Mouse (Mus musculus) small intestine, adult 2 months (tissue): ENCODE measurements around the gene Adcy1. TPM values are rescaled to one million over a fixed set of nuclear protein-coding genes. Genes with fewer than 3 reads are reported as not detected.

Source experiments
- H3K27ac ChIP-seq: fragments of 200-500 bp; 2 replicates; pipeline ENCODE4 v1.5.1; 2012; ENCODE audit warnings: low read depth, low read length, control low read depth, inconsistent platforms; ENCODE audit not compliant: insufficient read depth
- H3K27me3 ChIP-seq: fragments of 200-500 bp; 2 replicates; pipeline ENCODE4 v1.6.1; 2012; ENCODE audit warnings: mild to moderate bottlenecking, moderate library complexity, low read length, inconsistent platforms; ENCODE audit not compliant: control insufficient read depth, insufficient read depth
- H3K36me3 ChIP-seq: fragments of 200-500 bp; 2 replicates; pipeline ENCODE4 v1.6.1; 2012; ENCODE audit warnings: mild to moderate bottlenecking, low read length, control low read depth, inconsistent platforms; ENCODE audit not compliant: control insufficient read depth, insufficient read depth
- H3K4me1 ChIP-seq: fragments of 200-500 bp; 2 replicates; pipeline ENCODE4 v1.6.1; 2012; ENCODE audit warnings: low read length, inconsistent platforms, mixed read lengths; ENCODE audit not compliant: control insufficient read depth, insufficient read depth, insufficient read length
- H3K4me3 ChIP-seq: fragments of 200-500 bp; 2 replicates; pipeline ENCODE4 v1.5.1; 2012; ENCODE audit warnings: low read depth, mild to moderate bottlenecking, control low read depth, inconsistent platforms, low read length, moderate library complexity
- CTCF ChIP-seq: fragments of 200-500 bp; IDR thresholded peaks from 2 replicates; pipeline ENCODE4 v1.5.1; 2012; ENCODE audit warnings: low read depth, mild to moderate bottlenecking, control low read depth, inconsistent platforms, low read length, moderate library complexity, mixed read lengths; ENCODE audit not compliant: insufficient replicate concordance, insufficient read length; ENCODE audit errors: extremely low read depth
- POLR2A ChIP-seq: fragments of 200-500 bp; IDR thresholded peaks from 2 replicates; pipeline ENCODE4 v1.6.1; 2012; ENCODE audit warnings: low read depth, mild to moderate bottlenecking, control low read depth, inconsistent platforms, low read length, moderate library complexity
- WGBS: fragments of 180-500 bp; shearing (Covaris S2); methylation state at CpG from one replicate; pipeline ENCODE4 v1.1.7; 2018; 5-methylcytosine and 5-hydroxymethylcytosine counted together
- polyA plus RNA-seq: library from polyadenylated mRNA; depleted of rRNA; stranded (reverse); fragments of >200 nt; gene quantifications from 2 replicates; pipeline ENCODE4 v1.2.3, GENCODE M21; 2012

Gene Adcy1
- polyA plus RNA-seq, 1 experiment = 0.34 TPM

- no peak for TF ChIP-seq POLR2A
- no peak for TF ChIP-seq CTCF
- Histone ChIP-seq H3K27me3 (no peaks in the 10 kb centered on the region), H3K36me3 (no peaks in the 10 kb centered on the region), H3K4me3 (no peak overlapping the region), H3K27ac (no peak overlapping the region), H3K4me1 (0 out of 2 replicates have a peak, but pooled peaks cover 2% of the 10 kb centered on the region)
- WGBS = 66% methylated on average over 4 of the region's 4 CpGs
These were observed 97.4 kb downstream of the Adcy1 start for GRCm38 (mm10) chr11:7160637-7161101.

GRCm38 (mm10) chr11:7161502-7162174 lies 98.3 kb downstream of the Adcy1 start:
- H3K36me3 ChIP-seq = no peaks in the 10 kb centered on the region
- H3K4me3 ChIP-seq = no peak overlapping the region
- 79% methylated on average over 8 of the region's 8 CpGs for WGBS
- TF ChIP-seq CTCF (peak; percentile 41; the same call in 1 of the 2 replicates), POLR2A (no peak)
- no peaks in the 10 kb centered on the region for H3K27me3 ChIP-seq
- no peak overlapping the region for H3K27ac ChIP-seq
- 0 out of 2 replicates have a peak, but pooled peaks cover 2% of the 10 kb centered on the region for H3K4me1 ChIP-seq

GRCm38 (mm10) chr11:7164416-7164815 lies 101.1 kb downstream of the Adcy1 start:
- Histone ChIP-seq H3K4me3 (no peak overlapping the region), H3K36me3 (no peaks in the 10 kb centered on the region), H3K4me1 (no peaks in the 10 kb centered on the region), H3K27me3 (no peaks in the 10 kb centered on the region), H3K27ac (no peak overlapping the region)
- TF ChIP-seq POLR2A (no peak), CTCF (no peak)
- WGBS = 68% methylated on average over 4 of the region's 4 CpGs

GRCm38 (mm10) chr11:7169645-7170044 lies 106.4 kb downstream of the Adcy1 start:
- TF ChIP-seq CTCF = no peak
- no peak for TF ChIP-seq POLR2A

GRCm38 (mm10) chr11:7173664-7174063 lies 110.4 kb downstream of the Adcy1 start:
- WGBS = 48% methylated on average over 6 of the region's 6 CpGs
- no peak for TF ChIP-seq CTCF
- no peak for TF ChIP-seq POLR2A
- Histone ChIP-seq H3K27ac (no peak overlapping the region), H3K27me3 (no peaks in the 10 kb centered on the region), H3K4me3 (no peak overlapping the region), H3K4me1 (no peaks in the 10 kb centered on the region), H3K36me3 (no peaks in the 10 kb centered on the region)

More at GRCm38 (mm10) chr11:7169645-7170044, 106.4 kb downstream of the Adcy1 start:
- Histone ChIP-seq H3K27ac (no peak overlapping the region), H3K36me3 (no peaks in the 10 kb centered on the region), H3K4me1 (no peaks in the 10 kb centered on the region), H3K4me3 (no peak overlapping the region), H3K27me3 (no peaks in the 10 kb centered on the region)
- WGBS = 85% methylated on average over 1 of the region's 1 CpGs

GRCm38 (mm10) chr11:7178724-7179123 lies 115.4 kb downstream of the Adcy1 start:
- H3K27me3 ChIP-seq = no peaks in the 10 kb centered on the region
- 46% methylated on average over 4 of the region's 4 CpGs for WGBS

GRCm38 (mm10) chr11:7179276-7179675 lies 116.0 kb downstream of the Adcy1 start:
- no peaks in the 10 kb centered on the region for H3K27me3 ChIP-seq
- no peak overlapping the region for H3K27ac ChIP-seq
- no peak for TF ChIP-seq CTCF
- TF ChIP-seq POLR2A = no peak
- H3K4me1 ChIP-seq = no peaks in the 10 kb centered on the region
- H3K36me3 ChIP-seq = no peaks in the 10 kb centered on the region
- H3K4me3 ChIP-seq = no peak overlapping the region
- 34% methylated on average over 2 of the region's 2 CpGs for WGBS

More at GRCm38 (mm10) chr11:7178724-7179123, 115.4 kb downstream of the Adcy1 start:
- H3K4me3 ChIP-seq = no peak overlapping the region
- TF ChIP-seq CTCF (no peak), POLR2A (no peak)
- H3K4me1 ChIP-seq = no peaks in the 10 kb centered on the region
- H3K36me3 ChIP-seq = no peaks in the 10 kb centered on the region
- no peak overlapping the region for H3K27ac ChIP-seq
